Mouse (Mus musculus): ENCODE results near the gene Cbx6. TPM values are rescaled to one million over a fixed set of nuclear protein-coding genes. Genes with fewer than 3 reads are reported as not detected.

Cbx6 gene
- total RNA-seq, 2 experiments from 2014 or later: 412 to 417 TPM

DNA sequence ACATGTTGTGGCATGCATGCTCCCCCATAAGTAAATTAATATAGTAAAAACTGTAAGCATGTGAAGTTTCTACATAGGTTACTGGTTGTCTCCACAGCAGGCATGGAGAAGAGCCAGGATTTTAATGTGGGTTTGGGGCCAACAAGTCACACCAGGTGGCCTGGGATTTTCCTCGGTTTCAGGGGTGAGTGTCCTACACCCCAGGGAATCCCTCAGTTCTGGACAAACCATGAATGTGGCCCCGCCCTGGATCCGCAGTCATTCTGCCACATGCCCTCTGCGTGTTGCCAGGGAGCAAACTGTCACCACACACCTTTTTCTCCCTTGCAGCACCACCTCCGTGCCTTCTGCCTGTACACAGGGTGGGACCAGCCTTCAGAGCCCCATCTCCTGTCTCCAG, 25.8 kb downstream of the Cbx6 start:
- no peak for DNase-seq (ENCODE audit: low spot score in 2 of 2)
- intact Hi-C loops (cut with DNase I): no loop called here

DNA sequence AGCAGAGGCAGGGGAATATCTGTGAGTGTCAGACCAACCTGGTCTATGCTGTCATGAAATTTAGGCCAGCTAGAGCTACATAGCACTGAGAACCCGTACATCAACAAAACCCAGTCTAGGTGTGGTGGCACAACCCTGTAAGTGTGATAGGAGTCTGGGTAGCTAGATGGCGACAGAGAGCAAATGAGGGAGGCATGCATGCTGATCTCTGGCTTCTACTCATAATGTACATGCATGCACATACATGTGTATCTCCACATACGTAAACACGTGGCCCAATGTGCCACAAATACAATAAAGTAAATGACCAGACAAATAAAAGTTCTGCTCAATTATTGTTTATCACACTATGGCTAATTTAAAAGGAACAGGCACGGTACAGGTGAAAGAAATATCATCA, 26.4 kb downstream of the Cbx6 start:
- intact Hi-C loops (cut with DNase I): no loop called here
- no peak for DNase-seq (ENCODE audit: low spot score in 2 of 2)

DNA sequence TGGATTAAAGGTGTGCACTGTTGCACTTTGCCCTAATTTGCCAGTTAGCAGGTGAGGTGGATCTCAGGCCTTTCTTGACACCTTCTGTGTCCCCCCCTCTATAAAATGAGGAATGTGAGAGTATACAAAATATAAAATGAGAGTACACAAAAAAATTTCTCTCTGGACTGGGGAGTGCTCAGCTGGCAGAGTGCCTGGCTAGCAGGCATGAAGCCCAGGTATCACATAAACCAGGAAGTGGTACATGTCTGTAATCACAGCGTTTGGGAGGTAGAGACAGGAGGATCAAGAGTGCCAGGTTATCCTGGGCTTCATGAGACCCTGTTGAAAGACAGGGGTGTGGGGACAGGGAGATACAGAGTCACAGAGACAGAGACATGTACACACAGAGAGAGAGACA, 27.4 kb downstream of the Cbx6 start:
- intact Hi-C loops (cut with DNase I): no loop called here
- DNase-seq (ENCODE audit: low spot score in 2 of 2): no peak

DNA sequence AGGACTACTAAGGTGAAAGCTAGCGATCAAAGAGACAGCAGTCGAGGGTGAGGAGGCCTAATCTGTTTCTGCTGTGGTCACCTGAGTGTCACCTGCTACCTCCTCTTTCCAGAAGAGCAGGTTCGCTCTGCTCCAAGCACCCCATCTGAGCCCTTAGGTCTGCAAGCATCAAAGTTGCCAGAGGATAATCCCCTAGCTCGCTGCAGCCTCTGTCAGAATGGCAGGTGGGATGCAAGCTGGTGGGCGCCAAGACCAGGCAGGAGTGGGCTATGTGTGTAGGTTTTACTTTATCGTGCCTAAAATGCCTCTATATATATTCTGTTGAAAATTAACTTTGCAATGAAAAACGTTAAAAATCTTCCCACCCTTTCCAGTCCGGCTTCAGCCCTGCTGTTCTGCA, 29.2 kb downstream of the Cbx6 start:
- intact Hi-C loops (cut with DNase I): no loop called here
- no peak for DNase-seq (ENCODE audit: low spot score in 2 of 2)

DNA sequence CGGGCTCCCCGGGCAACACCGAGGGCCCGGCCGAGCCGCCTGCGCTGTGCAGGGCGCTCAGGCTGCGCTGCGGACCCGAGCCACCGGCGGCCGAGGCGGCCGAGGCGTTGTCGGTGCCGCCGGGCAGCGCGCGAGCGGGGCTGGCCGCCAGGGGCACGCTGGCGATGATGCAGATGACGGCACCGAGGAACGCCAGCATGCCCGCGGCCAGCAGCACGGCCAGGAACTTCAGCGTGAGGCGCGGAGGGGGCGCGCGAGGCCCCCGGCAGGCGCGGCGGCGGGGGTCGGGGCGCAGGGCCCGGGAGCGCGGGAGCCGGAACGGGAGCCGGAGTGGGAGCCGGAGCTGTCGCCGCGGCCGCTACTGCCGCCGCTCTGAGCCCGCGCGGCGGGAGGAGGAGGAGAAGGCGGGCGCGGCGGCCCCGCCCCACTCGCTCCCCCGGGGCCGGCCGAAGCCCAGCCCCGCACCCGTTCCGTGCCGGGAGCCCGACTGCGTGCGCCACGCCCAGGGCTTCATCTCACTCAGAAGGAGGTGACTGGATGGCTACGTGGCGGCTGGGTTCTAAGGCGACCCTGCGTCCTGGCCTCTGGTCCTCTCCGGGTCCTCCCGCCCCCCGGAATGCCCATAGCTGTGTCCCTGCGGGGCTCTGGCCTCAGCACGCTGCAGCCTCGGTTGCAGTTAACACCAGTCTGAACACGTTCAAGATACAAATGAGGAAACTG, 30.0 kb downstream of the Cbx6 start, which contains the start of gene Nptxr:
Nptxr (minus strand) TSS at position 415 of the 720 bp plus-strand sequence.
- peak; percentile 74 to 86 for DNase-seq (ENCODE audit: low spot score in 2 of 2)
- intact Hi-C loops (cut with DNase I): no loop called here

DNA sequence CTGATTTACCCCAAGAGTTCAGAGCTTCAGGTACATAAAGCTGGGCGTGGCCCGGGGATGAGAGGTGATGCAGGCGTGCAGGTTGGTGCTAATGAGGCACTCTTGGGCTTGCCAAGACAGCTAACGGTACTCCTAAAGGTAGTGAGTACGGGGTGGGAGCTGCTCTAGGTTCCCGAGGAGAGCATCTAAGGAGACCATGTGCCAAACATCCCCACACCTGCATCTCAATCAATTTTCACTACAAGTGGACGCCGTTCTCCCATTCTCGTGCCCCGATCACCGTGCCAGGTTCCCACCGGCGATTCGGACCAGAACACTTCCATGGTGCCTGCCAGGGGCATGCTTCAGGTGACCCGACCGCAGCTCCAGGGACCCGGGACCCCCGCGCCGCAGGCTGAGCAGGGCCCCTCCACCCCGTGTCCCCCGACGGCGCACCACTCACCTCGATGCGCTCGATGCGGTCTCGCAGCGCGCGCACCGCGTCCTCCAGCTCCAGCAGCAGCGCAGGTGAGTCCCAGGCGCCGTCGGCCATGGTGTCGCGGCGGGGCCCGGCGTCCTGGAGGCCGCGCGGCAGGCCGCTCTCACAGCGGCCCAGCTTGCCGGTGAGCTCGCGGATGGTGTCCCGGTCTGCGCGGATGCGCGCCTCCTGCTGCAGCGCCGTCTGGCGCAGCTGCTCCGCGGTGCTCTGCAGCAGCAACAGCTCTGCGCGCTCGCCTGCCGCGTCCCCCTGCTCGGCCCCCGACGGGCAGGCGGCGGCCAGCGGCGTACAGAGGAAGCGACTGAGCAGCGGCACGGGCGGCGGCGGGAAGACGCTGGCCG, 30.7 kb downstream of the Cbx6 start:
- peak in 1 of 2 experiments; percentile 68 for DNase-seq (ENCODE audit: low spot score in 2 of 2)
- intact Hi-C loops (cut with DNase I): no loop called here

DNA sequence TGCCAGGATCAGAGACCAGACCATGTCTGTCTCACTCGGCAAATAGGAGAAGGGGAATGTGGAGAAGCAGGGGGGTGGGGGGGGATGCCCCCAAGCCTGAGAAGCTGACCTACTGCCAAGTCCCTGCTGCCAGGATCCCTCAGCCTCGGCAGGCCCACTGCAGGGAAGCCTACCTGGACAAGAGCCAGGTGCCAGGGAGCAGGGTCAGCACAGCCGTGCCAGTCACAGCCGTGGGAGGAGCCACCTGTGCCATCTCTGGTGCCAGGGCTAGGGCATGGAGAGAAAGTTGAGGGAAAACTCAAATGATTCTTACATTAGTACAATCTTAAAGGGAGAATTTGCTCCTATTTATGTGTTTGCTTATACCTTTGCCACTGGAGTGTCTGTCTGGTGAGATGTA, 32.2 kb downstream of the Cbx6 start:
- intact Hi-C loops (cut with DNase I): no loop called here
- no peak for DNase-seq (ENCODE audit: low spot score in 2 of 2)

DNA sequence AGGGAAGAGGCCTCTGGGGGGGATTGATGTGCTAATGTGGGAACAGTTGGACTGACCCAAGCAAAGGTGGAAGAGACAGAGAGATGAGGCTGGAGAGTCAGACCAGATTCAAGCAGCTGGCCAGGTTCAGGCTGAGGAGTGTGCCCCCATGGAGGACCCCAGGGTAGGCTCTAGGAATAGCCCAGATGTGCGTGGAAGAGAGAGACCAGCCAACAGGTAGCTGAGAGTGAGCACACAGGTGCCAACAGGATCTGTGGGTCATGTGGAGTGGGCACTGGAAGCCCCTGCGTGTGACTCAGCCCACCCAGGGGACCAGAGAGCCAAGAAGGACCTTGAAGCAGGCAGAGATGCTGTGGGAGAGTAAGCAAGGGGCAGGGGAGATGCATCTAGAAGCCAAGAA, 32.8 kb downstream of the Cbx6 start:
- intact Hi-C loops (cut with DNase I): no loop called here
- no peak for DNase-seq (ENCODE audit: low spot score in 2 of 2)

DNA sequence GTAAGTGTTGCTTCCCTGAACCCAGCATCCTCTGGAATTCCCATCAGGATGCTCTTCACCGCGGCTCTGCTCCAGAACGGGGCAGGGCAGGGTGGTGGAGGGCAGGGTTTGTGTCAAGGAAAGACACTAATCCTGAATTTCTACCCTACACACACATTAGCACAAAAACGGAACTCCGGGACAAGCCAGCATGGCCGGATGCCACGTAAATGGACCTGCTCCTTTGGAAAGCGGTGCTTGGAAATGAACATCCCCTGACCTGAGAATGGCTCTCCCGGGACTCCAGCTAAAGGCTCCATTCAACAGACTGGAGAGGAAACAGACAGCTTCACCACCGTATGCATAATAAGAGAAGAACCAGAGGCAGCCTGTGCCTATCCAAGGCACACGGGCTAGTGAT, 33.8 kb downstream of the Cbx6 start:
- intact Hi-C loops (cut with DNase I): no loop called here
- no peak for DNase-seq (ENCODE audit: low spot score in 2 of 2)

DNA sequence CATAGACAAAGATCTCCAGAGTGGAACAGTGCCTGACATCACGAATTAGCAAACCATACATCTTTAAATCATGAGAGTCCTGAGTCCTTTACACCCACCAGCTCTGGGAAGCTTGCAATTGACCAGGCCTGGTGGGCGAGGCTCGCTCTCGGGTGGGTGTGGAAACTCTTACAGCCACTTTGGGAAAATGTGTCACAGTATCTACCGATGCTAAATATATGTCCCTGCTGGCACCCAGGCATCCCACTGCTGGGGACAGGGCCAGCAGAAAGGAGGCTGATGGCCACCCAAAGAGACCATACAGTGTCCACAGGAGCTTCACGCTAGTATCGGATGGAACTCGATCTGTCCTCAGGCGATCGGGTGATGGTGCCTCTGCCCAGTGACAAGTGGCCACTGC, 35.9 kb downstream of the Cbx6 start:
- DNase-seq (ENCODE audit: low spot score in 2 of 2): peak in 1 of 2 experiments; percentile 67
- intact Hi-C loops (cut with DNase I): no loop called here

DNA sequence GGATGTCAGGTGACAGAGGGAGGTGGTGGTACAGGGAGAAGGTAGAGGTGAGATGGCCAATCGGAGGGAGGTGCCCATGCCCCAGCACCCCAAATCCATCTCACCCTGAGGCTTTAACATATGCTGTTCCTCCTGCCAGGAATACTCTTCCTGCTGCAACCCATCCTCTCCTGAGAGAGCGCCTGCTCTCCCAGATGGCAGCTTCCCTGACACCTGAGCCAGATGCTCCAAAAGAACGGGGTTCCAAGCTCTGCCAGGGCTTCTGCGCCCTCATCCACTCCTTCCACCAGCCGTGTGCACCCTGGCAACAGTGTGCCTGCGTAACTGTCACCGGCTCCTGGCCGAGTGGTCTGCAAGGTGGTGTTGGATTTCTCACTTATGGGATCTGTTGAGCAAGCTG, 36.8 kb downstream of the Cbx6 start:
- no peak for DNase-seq (ENCODE audit: low spot score in 2 of 2)
- intact Hi-C loops (cut with DNase I): loop anchor here (2.0 kb wide), 1 partner anchor 33 kb away; no protein-coding TSS in a partner anchor

DNA sequence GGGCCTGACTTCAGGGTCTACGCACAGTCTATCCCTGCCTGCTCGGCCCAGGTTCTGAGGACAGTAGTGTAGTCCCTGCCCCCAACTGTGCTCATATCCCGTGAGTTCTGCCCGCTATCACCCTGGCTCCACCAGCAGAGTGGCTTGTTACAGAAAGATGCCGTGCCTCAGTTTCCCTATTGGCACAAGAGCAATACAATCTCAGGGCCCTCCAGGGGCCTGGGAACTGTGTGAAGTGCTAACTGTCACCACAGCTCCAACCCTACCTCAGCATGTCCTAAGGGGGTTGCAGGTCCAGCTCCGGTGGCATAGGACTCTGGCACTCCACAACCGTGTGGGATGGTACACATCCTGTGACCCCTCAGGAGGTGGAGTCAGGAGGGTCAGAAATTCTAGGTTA, 37.4 kb downstream of the Cbx6 start:
- DNase-seq (ENCODE audit: low spot score in 2 of 2): no peak
- intact Hi-C loops (cut with DNase I): loop anchor here (2.0 kb wide), 1 partner anchor 32 kb away; no protein-coding TSS in a partner anchor

DNA sequence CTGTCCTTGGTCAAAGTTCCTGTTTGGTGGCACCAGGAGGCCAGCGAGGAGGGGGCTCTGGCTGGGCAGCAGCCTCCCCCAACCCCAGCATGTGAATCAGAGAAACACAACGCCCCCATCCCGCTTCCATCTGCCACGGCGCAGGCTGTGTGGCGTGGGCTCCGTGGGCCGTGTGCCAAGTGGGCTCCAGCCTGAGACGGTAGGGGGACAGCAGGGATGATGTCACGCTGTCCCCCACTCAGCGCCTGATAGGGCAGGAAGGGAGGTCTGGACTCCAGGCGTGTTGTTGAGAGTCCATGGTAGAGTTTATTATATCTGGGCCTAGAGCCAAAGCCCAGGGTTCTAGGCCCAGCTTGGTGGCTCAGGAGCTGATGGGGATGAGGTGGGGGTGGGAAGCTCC, 38.2 kb downstream of the Cbx6 start:
- intact Hi-C loops (cut with DNase I): loop anchor here (2.0 kb wide), 1 partner anchor 31 kb away; no protein-coding TSS in a partner anchor
- peak; percentile 79 to 80 for DNase-seq (ENCODE audit: low spot score in 2 of 2)

DNA sequence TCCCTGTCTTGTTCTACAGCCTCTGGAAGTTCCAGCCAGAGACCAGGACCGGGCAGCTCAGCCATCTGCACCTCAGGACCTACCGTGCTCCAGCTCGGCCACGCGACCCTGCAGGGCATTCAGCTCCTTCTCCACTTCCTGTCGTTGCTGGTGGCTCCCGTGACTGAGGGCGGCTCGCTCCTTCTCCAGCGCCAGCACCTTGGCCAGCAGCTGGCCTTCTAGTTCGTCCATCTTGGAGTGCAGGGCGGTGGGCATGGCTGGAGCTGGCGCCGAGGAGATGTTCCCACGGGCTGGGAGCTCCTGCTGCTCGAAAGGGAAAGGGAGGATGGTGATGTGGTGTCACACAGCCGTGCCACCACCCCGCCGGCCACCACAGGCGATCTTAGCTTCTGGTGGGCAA, 40.3 kb downstream of the Cbx6 start:
- DNase-seq (ENCODE audit: low spot score in 2 of 2): no peak
- intact Hi-C loops (cut with DNase I): no loop called here

DNA sequence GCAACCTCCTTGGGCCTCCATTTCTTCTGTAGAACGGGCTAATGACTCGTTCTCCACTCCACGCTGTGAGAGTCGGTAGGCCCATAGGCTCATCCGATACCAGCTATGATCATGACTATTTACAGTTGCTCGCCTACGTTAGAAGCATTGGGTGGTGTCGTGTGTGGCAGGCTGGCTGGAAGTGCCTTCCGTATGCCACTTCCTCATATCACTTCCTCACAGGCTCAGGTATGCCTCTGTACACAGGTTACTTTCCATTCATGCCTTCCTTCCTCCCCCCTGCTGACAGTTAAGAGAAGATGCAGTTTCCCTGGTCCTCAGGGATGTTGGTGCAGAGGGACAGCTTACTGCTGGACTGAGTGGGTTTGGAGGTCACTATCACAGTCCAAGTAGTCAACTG, 41.4 kb downstream of the Cbx6 start:
- intact Hi-C loops (cut with DNase I): no loop called here
- no peak for DNase-seq (ENCODE audit: low spot score in 2 of 2)

DNA sequence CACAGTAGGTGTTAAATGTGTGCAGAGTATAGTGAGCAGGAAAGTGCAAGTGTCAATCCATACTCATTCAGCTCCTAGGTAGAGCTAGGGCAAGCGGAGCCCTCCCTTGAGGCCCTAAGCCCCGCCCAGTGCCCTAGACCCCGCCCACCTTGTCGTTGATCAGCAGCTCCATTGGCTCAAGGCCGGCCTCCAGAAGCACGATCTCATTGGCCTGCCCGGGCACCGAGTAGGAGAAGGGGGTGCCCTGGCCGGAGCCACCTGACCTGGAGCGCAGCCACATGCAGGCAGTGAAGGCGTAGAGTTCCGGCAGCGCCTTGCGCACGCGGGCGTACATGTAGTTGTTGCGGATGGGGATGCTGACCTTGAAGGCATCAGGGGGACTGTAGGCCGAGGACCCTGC, 42.0 kb downstream of the Cbx6 start:
- intact Hi-C loops (cut with DNase I): no loop called here
- DNase-seq (ENCODE audit: low spot score in 2 of 2): no peak

DNA sequence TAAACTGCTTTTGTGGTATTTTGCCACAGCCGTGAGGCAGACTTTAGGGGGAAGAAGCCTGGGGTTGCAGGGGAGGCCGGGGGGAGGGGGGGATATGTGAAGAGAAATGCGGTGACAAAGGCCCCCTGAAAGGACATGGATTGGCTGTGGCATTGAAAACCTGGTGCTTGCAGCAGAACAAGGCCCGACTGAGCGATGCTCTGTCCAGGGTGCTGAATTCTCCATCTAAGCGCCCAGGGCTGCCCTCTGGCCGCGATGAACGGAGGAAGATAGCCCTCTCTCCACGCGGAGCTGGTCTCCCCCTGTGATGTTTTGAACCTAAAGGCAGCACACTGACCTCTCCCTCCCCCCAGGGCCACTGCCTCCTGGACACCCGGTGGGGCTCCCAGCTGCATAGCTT, 43.0 kb downstream of the Cbx6 start:
- intact Hi-C loops (cut with DNase I): no loop called here
- DNase-seq (ENCODE audit: low spot score in 2 of 2): no peak

DNA sequence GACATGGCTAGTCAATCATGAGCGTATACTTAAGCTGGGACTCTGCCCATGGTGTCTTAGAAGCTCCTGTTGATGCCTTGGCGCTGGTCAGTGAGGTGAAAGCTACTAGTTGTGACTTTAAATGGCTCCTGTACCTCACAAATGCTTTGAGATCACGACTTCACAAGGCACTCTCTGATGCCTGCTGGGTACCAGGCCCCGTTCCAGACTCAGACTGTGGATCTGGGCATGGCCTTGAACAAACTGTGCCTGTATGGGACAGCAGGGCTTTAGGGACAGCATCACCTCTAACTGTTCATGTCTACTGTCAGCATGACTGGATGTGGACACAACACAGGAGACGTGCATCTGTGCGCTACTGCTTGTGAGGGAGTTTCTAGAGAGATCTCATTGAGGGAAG, 43.6 kb downstream of the Cbx6 start:
- intact Hi-C loops (cut with DNase I): no loop called here
- no peak for DNase-seq (ENCODE audit: low spot score in 2 of 2)

DNA sequence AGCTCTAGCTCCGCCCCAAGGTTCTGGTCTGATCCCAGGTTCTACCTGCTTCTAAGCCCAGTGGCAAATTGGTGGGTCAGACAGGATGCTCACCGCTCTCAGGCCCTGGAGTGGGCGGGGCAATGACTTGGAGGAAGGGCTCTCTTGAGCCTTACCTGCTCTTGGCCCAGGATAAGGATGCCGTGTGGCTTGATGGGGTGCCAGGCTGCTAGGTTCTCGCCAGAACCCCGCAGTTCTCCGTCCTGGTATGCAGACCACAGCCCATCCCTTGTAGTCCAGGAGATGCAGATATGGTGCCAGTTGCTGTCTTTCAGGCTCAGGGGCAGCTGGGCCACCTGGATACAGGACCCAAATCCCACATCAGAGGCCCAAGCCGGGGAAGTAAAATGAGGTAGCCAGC, 44.4 kb downstream of the Cbx6 start:
- intact Hi-C loops (cut with DNase I): no loop called here
- DNase-seq (ENCODE audit: low spot score in 2 of 2): no peak

DNA sequence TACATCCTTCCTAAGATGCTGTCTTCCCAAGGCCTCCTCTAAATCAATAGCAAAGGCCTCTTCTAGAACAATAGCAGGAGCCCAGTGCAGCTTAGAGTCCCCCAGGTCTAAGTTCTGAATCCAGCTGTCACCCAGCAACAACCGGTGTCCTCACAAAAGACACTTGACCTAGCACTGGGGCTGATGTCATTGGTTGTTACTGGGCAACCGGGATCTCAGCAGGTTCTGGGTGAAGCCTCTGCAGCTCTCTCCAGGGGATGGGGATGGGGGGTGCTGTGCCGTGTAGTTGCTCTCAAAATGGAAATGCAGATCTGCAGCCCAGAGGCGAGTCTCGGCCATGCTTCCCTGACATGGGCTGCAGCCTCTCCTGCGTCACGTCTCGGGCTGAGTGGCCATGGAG, 46.7 kb downstream of the Cbx6 start:
- DNase-seq (ENCODE audit: low spot score in 2 of 2): no peak
- intact Hi-C loops (cut with DNase I): no loop called here

DNA sequence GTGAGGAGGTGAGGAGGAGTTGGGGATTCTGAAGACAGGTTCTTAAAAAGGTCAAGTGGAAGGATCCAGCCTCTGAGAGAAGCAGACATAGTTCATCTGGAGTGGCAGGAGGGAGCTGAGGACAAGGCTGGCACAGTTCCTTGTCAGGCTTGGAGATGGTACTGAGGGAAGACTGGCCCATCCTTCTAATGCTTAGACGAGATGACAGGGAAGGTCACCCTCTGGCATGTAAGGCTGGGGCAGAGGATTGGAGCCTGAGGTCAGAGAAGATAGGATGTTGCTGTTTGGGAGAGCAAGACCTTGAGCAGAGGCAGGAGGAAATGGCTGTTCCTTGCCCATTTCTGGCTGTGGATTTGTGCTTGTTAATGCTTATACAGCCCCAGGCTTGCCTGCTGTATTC, 49.4 kb downstream of the Cbx6 start:
- DNase-seq (ENCODE audit: low spot score in 2 of 2): no peak
- intact Hi-C loops (cut with DNase I): no loop called here

Measured in left cerebral cortex, postnatal 36 days (tissue).